Mouse (Mus musculus) kidney, postnatal 0 days (tissue): ENCODE results near the gene Sox15. TPM values are rescaled to one million over a fixed set of nuclear protein-coding genes. Genes with fewer than 3 reads are reported as not detected.
A peak's percentile ranks its signal among the peaks of the same experiment; 100 is the strongest.

Experiments used
- ATAC-seq: fragments of 200-750 bp; cut with Nextera tagmentation; replicated peaks from 2 replicates; pipeline ENCODE4 v1.8.0; 2017; ENCODE audit warnings: low read depth, moderate number of reproducible peaks, moderate TSS enrichment, moderate library complexity; ENCODE audit not compliant: low FRiP score
- DNase-seq: peaks from one replicate; pipeline ENCODE4 v3.0.0-alpha.2; 2016; ENCODE audit warnings: low spot score
- H3K27ac ChIP-seq: fragments of 300-500 bp; sonication (generic); 2 replicates; pipeline ENCODE4 v1.5.1; 2014; ENCODE audit warnings: mild to moderate bottlenecking
- H3K27me3 ChIP-seq: fragments of 300-500 bp; sonication (generic); 2 replicates; pipeline ENCODE4 v1.6.1; 2014; ENCODE audit warnings: low read length, mixed read lengths; ENCODE audit not compliant: insufficient read depth
- H3K36me3 ChIP-seq: fragments of 300-500 bp; sonication (generic); 2 replicates; pipeline ENCODE4 v1.6.1; 2014; ENCODE audit warnings: low read length, mixed read lengths; ENCODE audit not compliant: insufficient read depth
- H3K4me1 ChIP-seq: fragments of 300-500 bp; sonication (generic); replicated peaks from 2 replicates; pipeline ENCODE4 v1.6.1; 2014; ENCODE audit warnings: antibody characterized with exemption, low read length, mixed read lengths; ENCODE audit not compliant: insufficient read depth
- H3K4me2 ChIP-seq: fragments of 300-500 bp; sonication (generic); 2 replicates; pipeline ENCODE4 v1.6.1; 2014; ENCODE audit warnings: mild to moderate bottlenecking, low read length, moderate library complexity, mixed read lengths
- H3K4me3 ChIP-seq: fragments of 300-500 bp; sonication (generic); replicated peaks from 2 replicates; pipeline ENCODE4 v1.5.1; 2014; ENCODE audit warnings: low read depth, low read length
- H3K9ac ChIP-seq: fragments of 300-500 bp; sonication (generic); 2 replicates; pipeline ENCODE4 v1.6.1; 2014; ENCODE audit warnings: low read depth, low read length
- H3K9me3 ChIP-seq: fragments of 300-500 bp; sonication (generic); replicated peaks from 2 replicates; pipeline ENCODE4 v1.6.1; 2016; ENCODE audit warnings: low read length, inconsistent platforms, mixed read lengths
- CTCF ChIP-seq: IDR thresholded peaks from 2 replicates; pipeline ENCODE4 v1.5.1; 2016; ENCODE audit warnings: antibody characterized with exemption, low read depth, mild to moderate bottlenecking, moderate library complexity
- WGBS: fragments of 180-500 bp; shearing (Covaris S2); extraction: QIAGEN DNeasy Blood & Tissue Kit; methylation state at CpG from one replicate; pipeline ENCODE4 v1.1.7; 2014; 5-methylcytosine and 5-hydroxymethylcytosine counted together
- polyA plus RNA-seq: library from polyadenylated mRNA; unstranded; fragments of >200 nt; fragmentation: Nextera tagmentation; extraction: Ambion mirVana; gene quantifications from 2 replicates; pipeline ENCODE4 v1.2.1, GENCODE M21; 2015

Sox15 gene
- polyA plus RNA-seq: 0.28 and 0.32 TPM in 2 replicates

DNA sequence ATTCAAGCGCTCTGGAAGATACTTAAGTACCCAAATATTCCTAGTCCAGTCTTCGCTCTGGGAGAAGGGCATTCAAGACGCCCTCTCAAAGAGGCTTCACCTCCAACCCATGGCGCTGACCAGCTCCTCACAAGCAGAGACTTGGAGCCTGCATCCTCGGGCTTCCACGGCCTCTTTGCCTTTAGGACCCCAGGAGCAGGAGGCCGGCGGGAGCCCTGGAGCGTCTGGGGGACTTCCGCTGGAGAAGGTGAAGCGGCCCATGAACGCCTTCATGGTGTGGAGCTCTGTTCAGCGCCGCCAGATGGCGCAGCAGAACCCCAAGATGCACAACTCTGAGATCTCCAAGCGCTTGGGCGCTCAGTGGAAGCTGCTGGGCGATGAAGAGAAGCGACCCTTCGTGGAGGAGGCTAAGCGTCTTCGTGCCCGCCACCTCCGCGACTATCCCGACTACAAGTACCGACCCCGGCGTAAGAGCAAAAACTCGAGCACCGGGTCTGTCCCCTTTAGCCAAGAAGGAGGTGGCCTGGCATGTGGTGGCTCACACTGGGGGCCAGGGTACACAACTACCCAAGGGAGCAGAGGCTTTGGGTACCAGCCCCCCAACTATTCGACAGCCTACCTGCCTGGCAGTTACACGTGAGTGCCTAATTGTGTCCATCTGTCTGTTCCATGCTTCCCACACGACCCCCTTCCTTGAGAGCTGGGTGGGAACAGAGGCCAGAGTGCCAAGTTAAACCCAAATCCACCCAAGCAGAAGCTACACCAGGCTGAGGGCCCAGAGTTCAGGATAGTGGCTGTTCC, at the start of gene Sox15:
TSS of gene Sox15 (plus strand) at position 51 of the 801 bp plus-strand sequence.
- WGBS: 20% methylated on average over 34 of the region's 34 CpGs

DNA sequence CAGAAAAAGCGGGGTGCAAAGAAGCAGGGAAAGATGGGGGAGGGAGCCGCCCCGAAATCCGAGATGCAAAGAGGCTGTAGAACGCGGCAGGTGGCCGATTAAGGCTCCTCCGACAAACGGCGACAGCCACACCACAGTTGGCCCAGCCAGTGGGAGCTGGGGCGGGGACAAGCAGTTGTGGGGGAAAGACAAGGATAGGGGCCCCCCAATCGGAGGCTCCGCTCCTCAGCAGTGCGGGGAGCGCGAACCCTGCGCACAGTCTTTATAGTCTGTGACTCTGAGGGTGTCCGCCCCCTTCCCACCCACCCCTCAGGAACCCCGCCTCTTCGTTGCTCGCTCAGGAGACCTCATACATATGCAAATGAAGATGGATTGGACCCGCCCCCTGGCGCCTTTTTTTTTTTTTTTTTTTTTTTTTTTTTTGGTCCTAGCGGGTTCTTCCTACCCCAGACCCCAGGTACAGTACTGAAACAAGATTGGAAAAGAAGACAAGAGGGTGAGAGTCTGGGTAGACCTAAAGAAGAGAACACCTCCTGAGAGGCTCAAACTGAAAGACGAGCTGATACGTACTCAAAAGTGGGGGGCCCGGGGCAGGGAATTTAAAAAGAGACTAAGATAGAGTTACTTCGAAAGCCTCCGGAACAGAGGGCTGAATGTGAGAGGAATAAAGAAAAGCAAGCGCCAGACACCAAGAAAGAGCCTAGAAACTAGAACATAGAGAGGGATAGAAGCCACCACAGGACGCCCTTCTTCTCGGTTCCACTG, 49.2 kb upstream of the Sox15 start, which contains the start of gene Atp1b2:
TSS of gene Atp1b2 (minus strand) at position 217 of the 765 bp plus-strand sequence.
- Histone ChIP-seq H3K9me3 (no peaks in the 10 kb centered on the region), H3K4me3 (peak within 1 kb of the TSS; percentile 43), H3K27me3 (no peaks in the 10 kb centered on the region), H3K4me1 (peaks cover 5% of the 10 kb centered on the region; the same call in 1 of the 2 replicates), H3K4me2 (peak within 1 kb of the TSS; percentile 78), H3K27ac (peak within 1 kb of the TSS; percentile 60; the same call in 1 of the 2 replicates), H3K9ac (peak within 1 kb of the TSS; percentile 57), H3K36me3 (no peaks in the 10 kb centered on the region)
- TF ChIP-seq CTCF: 0 out of 2 replicates have a peak, but pooled peaks have one; percentile 2
- 3% methylated on average over 32 of the region's 32 CpGs for WGBS
- ATAC-seq (peak; percentile 67), DNase-seq (peak; percentile 92)

More for the DNA sequence above, at the start of gene Sox15:
- Histone ChIP-seq H3K4me1 (no peaks in the 10 kb centered on the region), H3K27me3 (no peaks in the 10 kb centered on the region), H3K27ac (peak within 1 kb of the TSS; percentile 27; the same call in 1 of the 2 replicates), H3K36me3 (peaks cover 49% of the 10 kb centered on the region), H3K9ac (0 out of 2 replicates have a peak within 1 kb of the TSS, but pooled peaks have one; percentile 13), H3K4me3 (no peak within 1 kb of the TSS), H3K9me3 (no peaks in the 10 kb centered on the region), H3K4me2 (peak within 1 kb of the TSS; percentile 37; the same call in 1 of the 2 replicates)
- peak; percentile 83 for TF ChIP-seq CTCF
- peak; percentile 91 for DNase-seq
- ATAC-seq: peak; percentile 46

- ATAC-seq (no peak), DNase-seq (no peak)
- no peak for TF ChIP-seq CTCF
- H3K27ac ChIP-seq: no peak overlapping the region
- peak overlapping the region; percentile 78 for H3K4me2 ChIP-seq
- no peak overlapping the region for H3K9ac ChIP-seq
- 55% methylated on average over 2 of the region's 2 CpGs for WGBS
- H3K9me3 ChIP-seq: no peaks in the 10 kb centered on the region
- H3K27me3 ChIP-seq: no peaks in the 10 kb centered on the region
- H3K4me3 ChIP-seq: peak overlapping the region; percentile 43
- H3K36me3 ChIP-seq: no peaks in the 10 kb centered on the region
- H3K4me1 ChIP-seq: peaks cover 5% of the 10 kb centered on the region; the same call in 1 of the 2 replicates
Measured at GRCm38 (mm10) chr11:69606491-69606795, 48.7 kb upstream of the Sox15 start.

DNA sequence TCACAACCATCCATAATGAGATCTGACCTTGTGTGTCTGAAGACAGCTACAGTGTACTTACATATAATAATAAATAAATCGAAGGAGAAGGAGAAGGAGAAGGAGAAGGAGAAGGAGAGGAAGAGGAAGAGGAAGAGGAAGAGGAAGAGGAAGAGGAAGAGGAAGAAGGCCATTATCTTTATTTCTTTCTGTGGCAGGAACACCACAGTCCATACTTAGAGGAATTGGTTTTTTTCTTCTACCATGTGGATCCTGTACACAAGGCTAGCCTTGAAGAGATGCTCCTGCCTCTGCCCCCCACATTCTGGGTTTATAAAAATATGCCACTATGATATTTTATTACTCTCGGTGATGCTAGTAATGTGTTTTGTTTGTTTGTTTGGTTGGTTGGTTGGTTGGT, 48.3 kb upstream of the Sox15 start:
- WGBS: 81% methylated on average over 2 of the region's 2 CpGs
- no peaks in the 10 kb centered on the region for H3K9me3 ChIP-seq
- DNase-seq (no peak), ATAC-seq (no peak)
- H3K36me3 ChIP-seq: no peaks in the 10 kb centered on the region
- H3K27ac ChIP-seq: no peak overlapping the region
- no peaks in the 10 kb centered on the region for H3K27me3 ChIP-seq
- H3K4me1 ChIP-seq: peaks cover 5% of the 10 kb centered on the region; the same call in 1 of the 2 replicates
- TF ChIP-seq CTCF: no peak
- H3K4me2 ChIP-seq: no peak overlapping the region
- H3K4me3 ChIP-seq: no peak overlapping the region
- H3K9ac ChIP-seq: no peak overlapping the region

- no peaks in the 10 kb centered on the region for H3K36me3 ChIP-seq
- no peaks in the 10 kb centered on the region for H3K27me3 ChIP-seq
- peaks cover 3% of the 10 kb centered on the region; the same call in 1 of the 2 replicates for H3K4me1 ChIP-seq
- ATAC-seq: no peak
- H3K9ac ChIP-seq: no peak overlapping the region
- H3K9me3 ChIP-seq: no peaks in the 10 kb centered on the region
- 84% methylated on average over 3 of the region's 3 CpGs for WGBS
- H3K27ac ChIP-seq: no peak overlapping the region
- H3K4me3 ChIP-seq: no peak overlapping the region
- no peak for TF ChIP-seq CTCF
- DNase-seq: no peak
- H3K4me2 ChIP-seq: no peak overlapping the region
Measured at GRCm38 (mm10) chr11:69608525-69608924, 46.6 kb upstream of the Sox15 start.

- H3K27ac ChIP-seq: no peak overlapping the region
- H3K4me3 ChIP-seq: no peak overlapping the region
- H3K27me3 ChIP-seq: no peaks in the 10 kb centered on the region
- DNase-seq: no peak
- no peak for ATAC-seq
- no peak for TF ChIP-seq CTCF
- H3K36me3 ChIP-seq: no peaks in the 10 kb centered on the region
- H3K4me1 ChIP-seq: peaks cover 5% of the 10 kb centered on the region; the same call in 1 of the 2 replicates
- no peak overlapping the region for H3K4me2 ChIP-seq
- no peaks in the 10 kb centered on the region for H3K9me3 ChIP-seq
- 68% methylated on average over 7 of the region's 7 CpGs for WGBS
- H3K9ac ChIP-seq: no peak overlapping the region
Measured at GRCm38 (mm10) chr11:69609416-69609815, 45.7 kb upstream of the Sox15 start.
